Mouse (Mus musculus): ENCODE measurements around the gene Gtf2ird1. TPM values are rescaled to one million over a fixed set of nuclear protein-coding genes. Genes with fewer than 3 reads are reported as not detected.
A peak's percentile ranks its signal among the peaks of the same experiment; 100 is the strongest.

Gene Gtf2ird1
- total and polyA plus RNA-seq, 3 experiments = 12.8 to 39.0 (median 13.1) TPM

GRCm38 (mm10) chr5:134347066-134347465, 109.5 kb downstream of the Gtf2ird1 start:
- no peaks in the 10 kb centered on the region for H3K9me3 ChIP-seq (replicated peaks; ENCODE audit: low read length)
- in situ Hi-C loops (cut with MboI; ENCODE audit: low pct_ligation_motif_present, low pct_unique_long_range_greater_than_20kb, low sequenced_read_pairs) (no loop called here), dilution Hi-C loops (cut with MboI; ENCODE audit: extremely low pct_ligation_motif_present, extremely low pct_unique_long_range_greater_than_20kb, low sequenced_read_pairs) (no loop called here)
- no peaks in the 10 kb centered on the region for H3K36me3 ChIP-seq (replicated peaks in 1 of 2; ENCODE audit: control insufficient read depth in 1 of 2, insufficient read depth in 1 of 2, low read length in 1 of 2)
- TF ChIP-seq SMC3 (IDR thresholded peaks at IDR 0.05; ENCODE audit: low read depth, low read length) (peak; percentile 49), MYC (IDR thresholded peaks at IDR 0.05; ENCODE audit: low read depth, low read length) (peak; percentile 73), BHLHE40 (IDR thresholded peaks at IDR 0.05; ENCODE audit: low read depth, low read length) (no peak), MAX (IDR thresholded peaks at IDR 0.05; ENCODE audit: low read length) (no peak), TBP (conservative IDR thresholded peaks at IDR 0.05; ENCODE audit: low read depth, low read length) (no peak), CTCF (conservative IDR thresholded peaks at IDR 0.05 in 1 of 2, IDR thresholded peaks at IDR 0.05 in 1 of 2; ENCODE audit: low read depth in 2 of 2, low read length in 2 of 2) (peak; percentile 49 to 66), NELFE (IDR thresholded peaks at IDR 0.05; ENCODE audit: low read depth, low read length) (no peak), NRF1 (IDR thresholded peaks at IDR 0.05; ENCODE audit: low read depth, low read length) (no peak), POLR2AphosphoS2 (IDR thresholded peaks at IDR 0.05; ENCODE audit: low read depth, low read length) (no peak), RAD21 (IDR thresholded peaks at IDR 0.05; ENCODE audit: low read depth, low read length) (peak; percentile 44), ZMIZ1 (IDR thresholded peaks at IDR 0.05; ENCODE audit: low read depth, low read length) (no peak)
- H3K79me2 ChIP-seq (replicated peaks; ENCODE audit: control insufficient read depth, extremely low read depth, insufficient read depth, poor library complexity, severe bottlenecking) = no peaks in the 10 kb centered on the region
- H3K27me3 ChIP-seq (replicated peaks) = no peaks in the 10 kb centered on the region
- H3K4me1 ChIP-seq (ENCODE audit: control insufficient read depth in 1 of 2, insufficient read depth in 2 of 2) = peaks cover 0 to 8% of the 10 kb centered on the region in 2 experiments; a peak in 2 of 4 replicates
- DNase-seq (ENCODE audit: extremely low read depth) = no peak
- H3K9ac ChIP-seq (ENCODE audit: insufficient read depth, low read depth) = no peak overlapping the region
- H3K27ac ChIP-seq (ENCODE audit: insufficient read depth, low read depth) = no peak overlapping the region
- H3K4me2 ChIP-seq (ENCODE audit: insufficient read depth, low read depth, poor library complexity, severe bottlenecking) = no peak overlapping the region
- no peak overlapping the region for H3K4me3 ChIP-seq (replicated peaks in 1 of 3; ENCODE audit: low read depth in 2 of 3, low read length in 2 of 3, poor library complexity in 1 of 3)

DNA sequence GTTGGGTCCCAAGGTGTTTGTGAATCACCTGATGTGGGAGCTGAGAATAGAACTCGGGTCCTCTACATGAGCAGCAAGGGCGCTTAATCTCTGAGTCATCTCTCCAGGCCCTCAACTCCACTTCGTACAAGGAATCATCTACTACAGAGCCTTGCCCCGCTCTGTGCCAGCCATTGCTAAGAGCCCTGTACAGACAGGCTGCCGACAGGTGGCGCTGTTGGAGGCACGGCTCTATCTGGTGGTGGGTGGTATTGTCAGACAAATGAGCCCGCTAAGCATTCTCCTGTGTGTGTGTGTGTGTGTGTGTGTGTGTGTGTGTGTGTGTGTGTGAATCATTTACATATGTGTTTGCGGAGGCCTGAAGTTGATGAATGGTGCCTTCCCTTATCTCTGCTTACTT, 111.1 kb downstream of the Gtf2ird1 start:
- peak; percentile 33 for DNase-seq (ENCODE audit: extremely low read depth)

GRCm38 (mm10) chr5:134344076-134344475, 112.4 kb downstream of the Gtf2ird1 start:
- in situ Hi-C loops (cut with MboI; ENCODE audit: low pct_ligation_motif_present, low pct_unique_long_range_greater_than_20kb, low sequenced_read_pairs) = loop anchor here (5.0 kb wide), 1 partner anchor 162 kb away; the partner anchor contains the start of gene Gtf2ird2
- no peak overlapping the region for H3K4me3 ChIP-seq (replicated peaks in 1 of 3; ENCODE audit: low read depth in 2 of 3, low read length in 2 of 3, poor library complexity in 1 of 3)
- H3K79me2 ChIP-seq (replicated peaks; ENCODE audit: control insufficient read depth, extremely low read depth, insufficient read depth, poor library complexity, severe bottlenecking) = no peaks in the 10 kb centered on the region
- TF ChIP-seq MAX (IDR thresholded peaks at IDR 0.05; ENCODE audit: low read length) (no peak), USF2 (conservative IDR thresholded peaks at IDR 0.05; ENCODE audit: low read depth, low read length) (no peak), CTCF (conservative IDR thresholded peaks at IDR 0.05 in 1 of 2, IDR thresholded peaks at IDR 0.05 in 1 of 2; ENCODE audit: low read depth in 2 of 2, low read length in 2 of 2) (no peak), MEF2A (IDR thresholded peaks at IDR 0.05; ENCODE audit: borderline replicate concordance, low read depth, low read length) (no peak), JUN (IDR thresholded peaks at IDR 0.05; ENCODE audit: insufficient read depth, low read depth, low read length) (no peak), MAFK (IDR thresholded peaks at IDR 0.05; ENCODE audit: insufficient replicate concordance, low read length) (no peak), MXI1 (IDR thresholded peaks at IDR 0.05; ENCODE audit: low read depth, low read length) (no peak), UBTF (IDR thresholded peaks at IDR 0.05; ENCODE audit: low read depth, low read length) (no peak), ZNF384 (IDR thresholded peaks at IDR 0.05; ENCODE audit: low read depth, low read length) (no peak), ZC3H11A (IDR thresholded peaks at IDR 0.05; ENCODE audit: low read depth, low read length) (no peak), TBP (conservative IDR thresholded peaks at IDR 0.05; ENCODE audit: low read depth, low read length) (no peak), POLR2AphosphoS2 (IDR thresholded peaks at IDR 0.05; ENCODE audit: low read depth, low read length) (no peak), BHLHE40 (IDR thresholded peaks at IDR 0.05; ENCODE audit: low read depth, low read length) (no peak), ZMIZ1 (IDR thresholded peaks at IDR 0.05; ENCODE audit: low read depth, low read length) (no peak), SIN3A (IDR thresholded peaks at IDR 0.05; ENCODE audit: low read length) (no peak), MYC (IDR thresholded peaks at IDR 0.05; ENCODE audit: low read depth, low read length) (no peak), EP300 (IDR thresholded peaks at IDR 0.05; ENCODE audit: low read length) (no peak), KAT2A (IDR thresholded peaks at IDR 0.05; ENCODE audit: insufficient replicate concordance, low read length) (no peak), POLR2A (IDR thresholded peaks at IDR 0.05; ENCODE audit: low read depth, low read length) (no peak), GABPA (IDR thresholded peaks at IDR 0.05; ENCODE audit: insufficient replicate concordance, low read depth, low read length) (no peak)
- no peak overlapping the region for H3K27ac ChIP-seq (ENCODE audit: insufficient read depth, low read depth)
- H3K9ac ChIP-seq (ENCODE audit: insufficient read depth, low read depth) = no peak overlapping the region
- no peaks in the 10 kb centered on the region for H3K27me3 ChIP-seq (replicated peaks)
- H3K4me1 ChIP-seq (ENCODE audit: control insufficient read depth in 1 of 2, insufficient read depth in 2 of 2) = peaks cover 0 to 4% of the 10 kb centered on the region in 2 experiments; a peak in 1 of 4 replicates
- dilution Hi-C loops (cut with MboI; ENCODE audit: extremely low pct_ligation_motif_present, extremely low pct_unique_long_range_greater_than_20kb, low sequenced_read_pairs) = no loop called here
- H3K4me2 ChIP-seq (ENCODE audit: insufficient read depth, low read depth, poor library complexity, severe bottlenecking) = no peak overlapping the region
- no peak for DNase-seq (ENCODE audit: extremely low read depth)
- H3K36me3 ChIP-seq (replicated peaks in 1 of 2; ENCODE audit: control insufficient read depth in 1 of 2, insufficient read depth in 1 of 2, low read length in 1 of 2) = no peaks in the 10 kb centered on the region
- H3K9me3 ChIP-seq (replicated peaks; ENCODE audit: low read length) = no peaks in the 10 kb centered on the region

More for the DNA sequence above, 111.1 kb downstream of the Gtf2ird1 start:
- no peaks in the 10 kb centered on the region for H3K79me2 ChIP-seq (replicated peaks; ENCODE audit: control insufficient read depth, extremely low read depth, insufficient read depth, poor library complexity, severe bottlenecking)
- no peaks in the 10 kb centered on the region for H3K36me3 ChIP-seq (replicated peaks in 1 of 2; ENCODE audit: control insufficient read depth in 1 of 2, insufficient read depth in 1 of 2, low read length in 1 of 2)
- H3K9ac ChIP-seq (ENCODE audit: insufficient read depth, low read depth) = no peak overlapping the region
- dilution Hi-C loops (cut with MboI; ENCODE audit: extremely low pct_ligation_motif_present, extremely low pct_unique_long_range_greater_than_20kb, low sequenced_read_pairs) = no loop called here
- H3K27me3 ChIP-seq (replicated peaks) = no peaks in the 10 kb centered on the region
- no peak overlapping the region for H3K4me3 ChIP-seq (replicated peaks in 1 of 3; ENCODE audit: low read depth in 2 of 3, low read length in 2 of 3, poor library complexity in 1 of 3)
- H3K4me1 ChIP-seq (ENCODE audit: control insufficient read depth in 1 of 2, insufficient read depth in 2 of 2) = peaks cover 0 to 8% of the 10 kb centered on the region in 2 experiments; a peak in 2 of 4 replicates
- no peaks in the 10 kb centered on the region for H3K9me3 ChIP-seq (replicated peaks; ENCODE audit: low read length)
- in situ Hi-C loops (cut with MboI; ENCODE audit: low pct_ligation_motif_present, low pct_unique_long_range_greater_than_20kb, low sequenced_read_pairs) = no loop called here
- H3K27ac ChIP-seq (ENCODE audit: insufficient read depth, low read depth) = no peak overlapping the region
- H3K4me2 ChIP-seq (ENCODE audit: insufficient read depth, low read depth, poor library complexity, severe bottlenecking) = no peak overlapping the region
- TF ChIP-seq CTCF (conservative IDR thresholded peaks at IDR 0.05 in 1 of 2, IDR thresholded peaks at IDR 0.05 in 1 of 2; ENCODE audit: low read depth in 2 of 2, low read length in 2 of 2) (peak in 1 of 2 experiments; percentile 46; a peak in 2 of 4 replicates), GABPA (IDR thresholded peaks at IDR 0.05; ENCODE audit: insufficient replicate concordance, low read depth, low read length) (no peak)

Data from CH12.LX (cell line).